Mouse (Mus musculus): ENCODE results near the gene Tex14.
"Not testable (repeated sequence)": the region's sequence is repeated elsewhere in the genome, so short reads cannot be mapped to it uniquely, and the experiment has no call there.

Tex14 gene

DNA sequence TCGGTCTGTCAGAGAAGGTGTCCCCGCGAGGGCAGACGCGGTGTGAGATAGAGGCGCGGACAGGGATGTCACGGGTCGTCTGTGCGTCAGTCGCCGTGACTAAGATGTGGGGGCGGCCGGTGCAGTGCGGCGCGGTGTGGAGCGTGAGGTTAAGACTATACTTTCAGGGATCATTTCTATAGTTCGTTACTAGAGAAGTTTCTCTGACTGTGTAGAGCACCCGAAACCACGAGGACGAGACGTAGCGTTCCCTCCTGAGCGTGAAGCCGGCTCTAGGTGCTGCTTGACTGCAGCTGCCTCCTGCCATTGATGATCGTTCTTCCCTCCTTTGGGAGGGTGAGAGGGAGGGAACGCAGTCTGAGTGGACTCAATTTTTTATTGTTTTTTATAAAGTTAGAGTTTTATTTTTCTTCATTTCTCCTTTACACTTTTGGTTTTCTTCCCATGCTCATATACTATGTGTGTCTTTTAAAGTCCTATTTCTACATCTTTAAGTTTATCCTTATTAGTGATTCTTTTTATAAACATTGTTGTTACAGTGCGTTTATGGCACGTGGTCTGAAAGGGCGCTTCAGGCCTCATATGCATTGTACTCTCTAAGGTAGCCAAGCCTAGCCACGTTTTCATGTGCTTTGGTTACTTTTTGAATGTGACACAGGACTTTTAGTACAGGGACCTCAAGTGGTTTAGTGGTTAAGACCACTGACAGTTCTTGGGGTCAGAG is 43.8 kb downstream of the Tex14 start:
- peak in 1 of 2 experiments; percentile 62 for DNase-seq (ENCODE audit: low spot score in 2 of 2)

DNA sequence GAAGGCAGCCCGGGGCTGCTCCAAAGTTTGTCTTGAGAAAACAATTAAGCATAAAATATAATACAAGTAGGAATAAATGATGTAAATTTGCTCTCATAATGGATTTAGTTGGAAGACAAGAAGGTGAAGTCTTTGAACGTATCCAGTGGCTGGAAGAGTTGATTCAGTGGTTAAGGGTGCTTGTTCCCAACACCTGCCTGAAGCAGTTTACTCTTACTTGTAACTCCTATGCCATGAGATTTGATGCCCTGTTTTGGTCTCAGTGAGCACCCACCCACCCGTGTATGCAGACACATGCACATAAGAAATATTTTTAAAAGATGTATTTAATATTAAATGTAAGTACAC is 44.3 kb downstream of the Tex14 start:
- no peak for DNase-seq (ENCODE audit: low spot score in 2 of 2)

DNA sequence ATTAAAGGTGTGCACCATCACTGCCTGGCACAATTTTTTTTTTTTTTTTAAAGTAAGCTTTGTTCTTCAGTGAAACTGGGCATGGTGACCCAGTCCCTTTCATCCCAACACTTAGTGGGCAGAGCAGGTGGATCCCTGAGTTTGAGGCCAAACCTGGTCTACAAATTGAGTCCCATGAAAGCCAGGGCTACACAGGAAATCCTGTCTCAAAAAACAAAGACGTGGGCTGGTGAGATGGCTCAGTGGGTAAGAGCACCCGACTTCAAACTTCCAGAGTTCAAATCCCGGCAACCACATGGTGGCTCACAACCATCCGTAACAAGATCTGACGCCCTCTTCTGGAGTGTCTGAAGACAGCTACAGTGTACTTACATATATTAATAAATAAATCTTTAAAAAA is 45.0 kb downstream of the Tex14 start:
- DNase-seq (ENCODE audit: low spot score in 2 of 2): not testable (repeated sequence)

DNA sequence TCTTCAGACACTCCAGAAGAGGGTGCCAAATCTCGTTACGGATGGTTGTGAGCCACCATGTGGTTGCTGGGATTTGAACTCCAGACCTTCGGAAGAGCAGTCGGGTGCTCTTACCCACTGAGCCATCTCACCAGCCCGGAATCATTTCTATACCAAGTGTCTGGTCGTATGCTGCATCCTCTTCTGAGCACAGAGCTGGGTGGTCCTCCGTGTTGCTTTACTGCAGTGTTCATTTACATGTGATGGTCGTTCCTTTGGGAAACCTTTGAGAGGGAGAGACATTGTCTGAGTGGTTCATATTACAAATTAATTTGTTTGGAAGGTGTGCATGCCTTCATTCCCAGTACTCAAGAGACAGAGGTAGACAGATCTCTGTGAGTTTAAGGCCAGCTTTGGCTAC is 47.9 kb downstream of the Tex14 start:
- not testable (repeated sequence) for DNase-seq (ENCODE audit: low spot score in 2 of 2)

DNA sequence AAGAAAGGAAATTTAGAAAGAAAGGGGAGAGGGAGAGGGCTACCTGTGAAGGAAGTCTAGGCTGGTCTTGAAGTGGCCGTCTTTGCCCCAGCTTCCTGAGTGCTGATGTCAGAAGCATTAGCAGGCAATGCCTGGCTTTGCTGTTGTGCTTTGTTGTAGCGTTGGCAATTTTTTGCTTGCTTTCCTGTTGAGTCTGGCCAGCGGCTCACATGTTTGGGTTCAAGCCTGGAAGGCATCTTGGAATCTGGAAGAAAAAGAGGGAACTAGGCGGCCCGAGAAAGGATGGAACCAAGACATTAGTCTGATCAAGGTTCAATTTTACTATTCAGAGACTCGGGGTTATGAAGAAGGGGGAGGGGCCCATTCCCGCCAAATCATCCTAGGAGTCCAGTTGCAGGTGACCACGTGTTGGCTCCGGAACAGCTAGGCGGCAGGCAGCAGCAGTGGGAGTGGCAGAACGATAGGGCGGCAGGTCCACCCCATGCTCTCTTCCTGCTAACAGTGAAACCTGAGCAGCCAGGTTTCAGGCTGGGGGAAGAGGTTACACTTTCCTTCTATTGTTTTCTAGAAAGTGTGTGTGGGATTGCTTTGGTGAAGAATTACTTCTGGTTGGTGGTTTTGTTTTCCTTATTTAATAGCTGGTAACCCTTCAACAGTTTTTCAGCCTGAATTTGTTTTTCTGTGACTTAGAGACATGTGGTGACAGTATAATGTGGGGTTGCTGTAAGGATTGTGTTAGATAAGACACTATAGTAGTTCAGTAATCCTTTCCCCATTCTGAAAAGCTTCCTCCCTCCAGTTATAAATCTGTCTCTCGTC is 48.6 kb downstream of the Tex14 start:
- DNase-seq (ENCODE audit: low spot score in 2 of 2): no peak

DNA sequence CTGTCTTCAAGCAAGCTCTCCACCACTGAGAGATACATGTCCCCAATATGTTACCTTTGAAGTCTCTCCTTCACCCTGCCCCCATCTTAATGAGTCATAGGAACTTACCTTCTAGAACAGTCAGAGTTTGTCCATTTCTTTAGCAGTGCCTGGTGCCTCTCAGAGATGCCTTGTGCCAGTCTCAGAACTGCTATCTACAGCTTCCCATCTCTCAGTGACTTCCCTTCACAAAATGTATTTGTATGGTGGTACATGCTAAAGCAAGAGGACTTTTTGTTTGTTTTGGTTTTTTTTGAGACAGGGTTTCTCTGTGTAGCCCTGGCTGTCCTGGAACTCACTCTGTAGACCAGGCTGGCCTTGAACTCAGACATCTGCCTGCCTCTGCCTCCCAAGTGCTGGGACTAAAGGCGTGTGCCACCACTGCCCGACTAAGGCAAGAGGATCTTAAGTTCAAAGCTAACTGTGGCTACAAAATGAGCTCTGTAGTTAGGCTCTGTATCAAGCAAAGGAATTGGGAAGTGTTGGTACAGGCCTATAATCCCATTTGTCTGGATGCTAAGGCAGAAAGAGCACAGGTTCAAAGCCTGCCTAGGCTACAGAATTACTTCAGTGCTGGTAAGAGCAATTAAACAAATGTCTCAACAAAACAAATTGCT is 49.3 kb downstream of the Tex14 start:
- DNase-seq (ENCODE audit: low spot score in 2 of 2): no peak

DNA sequence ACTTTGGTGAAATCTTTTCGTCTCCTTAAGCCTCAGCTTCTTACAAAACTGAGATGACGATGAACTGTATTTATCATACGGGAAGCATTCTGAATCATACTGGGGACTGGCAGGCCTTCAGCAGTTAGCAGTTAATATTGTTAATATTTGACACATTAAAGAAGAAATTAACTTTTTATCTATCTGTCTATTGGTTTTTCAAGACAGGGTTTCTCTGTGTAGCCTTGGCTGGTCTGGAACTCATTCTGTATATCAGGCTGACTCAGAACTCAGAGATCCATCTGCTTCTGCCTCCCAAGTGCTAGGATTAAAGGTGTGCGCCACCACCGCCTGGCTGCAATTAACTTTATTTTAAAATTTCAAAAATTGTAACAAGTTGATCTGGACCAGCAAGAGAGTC is 50.7 kb downstream of the Tex14 start:
- no peak for DNase-seq (ENCODE audit: low spot score in 2 of 2)

DNA sequence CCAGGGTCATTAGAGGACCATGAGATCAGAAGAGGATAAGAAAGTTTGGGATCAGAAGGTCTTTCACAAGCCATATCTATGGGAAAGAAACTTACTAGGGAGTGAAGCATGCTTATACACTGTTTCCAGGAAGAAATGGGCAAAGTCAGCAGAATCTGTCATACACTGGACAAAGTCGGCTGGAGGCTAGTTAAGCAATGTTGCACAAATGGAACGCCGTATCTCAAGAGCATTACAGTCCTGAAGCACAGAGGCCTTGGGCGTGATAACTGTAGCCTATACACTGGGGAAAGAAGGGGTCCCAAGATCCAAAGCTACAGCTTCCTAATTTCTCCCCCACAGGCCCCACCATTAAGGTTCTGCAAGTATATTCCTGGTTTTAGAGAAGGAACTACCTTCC is 51.1 kb downstream of the Tex14 start:
- DNase-seq (ENCODE audit: low spot score in 2 of 2): no peak

DNA sequence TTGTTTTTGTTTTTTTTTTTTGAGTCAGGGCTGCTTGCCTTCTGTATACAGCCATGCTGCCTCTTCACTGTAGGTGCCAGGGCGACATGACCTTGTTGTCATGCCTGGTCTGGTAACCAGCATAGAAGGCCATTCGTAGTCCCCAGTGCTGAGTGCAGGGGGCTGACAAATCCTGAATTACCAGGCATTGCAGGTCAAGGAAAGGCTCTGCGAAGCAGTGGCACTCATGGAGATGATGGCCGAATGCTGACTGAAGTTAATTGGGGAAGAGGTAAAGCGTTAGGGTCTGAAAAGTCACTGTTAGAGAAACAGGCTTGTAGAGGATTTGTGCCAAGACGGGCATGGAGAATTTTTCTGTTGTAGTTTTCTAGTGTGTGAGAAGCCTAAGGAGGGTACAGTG is 55.7 kb downstream of the Tex14 start:
- no peak for DNase-seq (ENCODE audit: low spot score in 2 of 2)

DNA sequence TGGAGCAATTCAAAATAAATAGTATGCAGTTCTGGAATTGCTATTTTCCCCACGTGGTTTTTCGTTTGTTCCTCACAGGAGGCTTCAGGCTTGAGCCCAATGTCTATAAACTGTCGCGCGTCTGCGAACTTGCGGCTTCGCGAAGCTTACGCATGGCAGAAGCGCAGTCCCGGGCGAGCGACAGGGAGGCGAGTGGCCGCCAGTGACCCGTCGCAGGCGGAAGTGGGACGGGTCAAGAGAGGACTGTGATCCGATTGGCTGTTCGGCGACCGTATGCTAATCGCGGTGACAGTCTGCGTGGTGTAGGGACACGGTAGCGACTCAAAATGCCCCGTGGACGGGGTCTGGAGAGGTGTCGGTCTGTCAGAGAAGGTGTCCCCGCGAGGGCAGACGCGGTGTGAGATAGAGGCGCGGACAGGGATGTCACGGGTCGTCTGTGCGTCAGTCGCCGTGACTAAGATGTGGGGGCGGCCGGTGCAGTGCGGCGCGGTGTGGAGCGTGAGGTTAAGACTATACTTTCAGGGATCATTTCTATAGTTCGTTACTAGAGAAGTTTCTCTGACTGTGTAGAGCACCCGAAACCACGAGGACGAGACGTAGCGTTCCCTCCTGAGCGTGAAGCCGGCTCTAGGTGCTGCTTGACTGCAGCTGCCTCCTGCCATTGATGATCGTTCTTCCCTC is 57.1 kb downstream of the Tex14 start:
- DNase-seq (ENCODE audit: low spot score in 2 of 2): peak; percentile 80 to 89

DNA sequence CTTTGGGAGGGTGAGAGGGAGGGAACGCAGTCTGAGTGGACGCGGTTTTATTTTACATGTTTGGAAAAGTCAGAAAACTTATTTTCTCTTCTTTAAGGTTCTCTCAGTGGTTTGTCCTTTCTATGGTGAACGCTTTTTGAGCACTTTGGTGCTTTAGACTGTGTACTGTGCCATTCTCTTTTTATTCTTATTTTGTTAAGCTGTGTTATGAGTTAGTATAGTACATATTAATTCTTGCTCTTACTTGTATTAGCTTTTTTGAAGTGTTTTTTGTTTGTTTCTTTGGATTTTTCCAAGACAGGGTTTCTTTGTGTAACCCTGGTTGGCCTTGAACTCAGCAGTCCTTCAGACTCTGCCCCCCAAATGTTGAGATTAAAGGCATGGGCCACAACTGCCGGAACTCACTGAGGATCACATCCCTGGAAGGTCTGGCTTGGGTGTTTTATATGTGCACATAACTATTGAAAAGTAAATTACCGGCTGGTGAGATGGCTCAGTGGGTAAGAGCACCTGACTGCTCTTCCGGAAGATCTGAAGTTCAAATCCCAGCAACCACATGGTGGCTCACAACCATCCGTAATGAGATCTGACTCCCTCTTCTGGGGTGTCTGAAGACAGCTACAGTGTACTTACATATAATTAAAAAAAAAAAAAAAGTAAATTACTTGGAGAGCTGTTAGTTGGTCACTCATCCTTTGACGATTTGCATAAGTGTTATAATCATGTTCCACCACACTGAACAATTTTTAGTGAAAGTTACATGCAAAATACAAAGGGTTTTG is 57.8 kb downstream of the Tex14 start:
- DNase-seq (ENCODE audit: low spot score in 2 of 2): peak in 1 of 2 experiments; percentile 64

DNA sequence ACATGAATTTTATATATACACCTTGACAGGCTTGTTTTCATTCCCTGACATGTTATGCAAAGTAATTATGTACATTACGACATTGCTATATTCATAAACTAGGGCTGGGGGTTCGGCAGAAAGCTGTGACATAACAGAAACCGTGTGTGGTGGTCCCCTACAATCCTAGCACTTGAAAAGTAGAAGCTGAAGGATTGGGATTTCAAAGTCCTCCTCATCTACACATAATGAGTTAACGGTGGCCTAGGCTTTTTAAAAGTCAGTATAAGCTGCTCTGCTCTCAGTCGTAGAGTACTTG is 58.3 kb downstream of the Tex14 start:
- DNase-seq (ENCODE audit: low spot score in 2 of 2): no peak

DNA sequence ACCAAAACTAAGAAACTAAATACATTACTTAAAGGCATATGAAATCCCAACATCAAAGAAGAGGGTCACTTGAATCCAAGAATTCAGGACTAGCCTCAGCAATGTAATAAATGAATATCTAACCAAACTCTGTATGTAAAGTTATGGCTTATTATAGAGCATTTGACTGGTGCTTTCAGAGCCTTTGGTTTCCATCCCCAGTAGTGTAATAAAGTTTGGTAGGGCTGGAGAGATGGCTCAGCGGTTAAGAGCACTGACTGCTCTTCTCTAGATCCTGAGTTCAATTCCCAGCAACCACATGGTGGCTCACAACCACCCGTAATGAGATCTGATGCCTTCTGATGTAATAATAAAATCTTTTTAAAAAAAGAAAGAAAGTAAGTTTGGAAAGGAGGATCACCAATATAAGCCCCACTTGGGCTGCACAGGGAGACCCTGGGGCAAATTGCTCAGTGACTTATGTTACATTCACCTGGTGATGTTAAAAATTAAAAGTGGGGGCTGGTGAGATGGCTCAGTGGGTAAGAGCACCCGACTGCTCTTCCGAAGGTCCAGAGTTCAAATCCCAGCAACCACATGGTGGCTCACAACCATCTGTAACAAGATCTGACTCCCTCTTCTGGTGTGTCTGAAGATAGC is 59.0 kb downstream of the Tex14 start:
- DNase-seq (ENCODE audit: low spot score in 2 of 2): not testable (repeated sequence)

DNA sequence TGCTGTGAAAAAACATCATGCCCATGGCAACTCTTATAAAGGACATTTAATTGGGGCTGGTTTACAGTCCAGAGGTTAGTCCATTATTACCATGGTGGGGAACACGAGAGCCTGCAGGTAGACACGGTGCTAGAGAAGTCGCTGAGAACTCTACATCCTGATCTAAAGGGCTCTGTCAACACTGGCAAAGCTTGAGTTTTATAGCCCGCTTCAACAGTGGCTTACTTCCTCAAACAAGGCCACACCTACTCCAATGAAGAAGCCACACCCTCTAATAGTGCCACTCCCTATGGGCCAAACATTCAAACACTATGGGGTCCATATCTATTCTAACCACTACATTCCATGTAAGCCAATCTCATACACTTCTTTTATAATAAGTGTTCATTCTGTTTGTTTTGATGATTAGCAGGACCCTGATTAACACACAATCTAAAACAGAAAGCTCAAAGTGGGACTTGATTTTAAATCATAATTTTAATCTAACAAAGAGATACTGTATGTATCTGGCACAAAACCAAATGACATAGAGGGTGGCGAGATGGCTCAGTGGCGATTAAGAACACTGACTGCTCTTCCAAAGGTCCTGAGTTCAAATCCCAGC is 61.2 kb downstream of the Tex14 start:
- no peak for DNase-seq (ENCODE audit: low spot score in 2 of 2)

DNA sequence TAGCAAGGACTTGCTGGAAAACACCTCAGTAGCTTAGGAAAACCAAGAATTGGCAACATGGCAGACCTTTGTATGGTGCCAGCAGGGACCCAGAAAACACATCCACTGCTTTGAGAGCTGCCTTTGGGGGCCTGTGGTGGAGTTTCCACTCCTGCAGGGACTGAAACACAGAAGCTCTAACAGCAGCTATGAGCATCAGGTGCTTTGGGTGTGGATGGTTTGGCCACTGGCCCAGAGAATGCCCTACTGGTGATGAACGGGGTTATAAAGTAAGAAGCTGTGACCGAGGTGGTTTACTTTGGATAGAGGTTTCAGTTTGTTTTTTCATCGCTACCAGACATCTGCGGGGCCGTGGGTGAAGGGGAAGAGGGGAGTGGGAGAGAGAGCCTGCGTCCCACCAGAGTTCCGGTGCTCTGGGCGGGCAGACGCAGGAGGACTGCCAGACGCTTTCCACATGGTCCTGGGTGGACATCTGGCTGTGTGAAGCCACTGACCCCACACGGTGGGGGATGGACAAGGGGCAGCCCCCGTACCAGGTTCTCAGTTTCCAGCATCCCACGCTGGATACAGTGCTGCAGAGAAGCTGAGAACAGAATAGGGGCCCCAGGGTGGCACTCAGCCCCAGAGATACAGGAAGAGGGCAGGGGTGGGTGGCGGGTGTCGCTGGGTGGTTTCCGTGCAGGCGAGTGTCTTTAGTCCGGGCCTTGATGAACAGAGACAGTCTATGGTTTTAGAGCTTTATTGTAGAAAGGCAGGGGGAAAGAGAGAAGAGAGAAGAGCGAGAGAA is 62.8 kb downstream of the Tex14 start:
- DNase-seq (ENCODE audit: low spot score in 2 of 2): peak; percentile 39 to 73

DNA sequence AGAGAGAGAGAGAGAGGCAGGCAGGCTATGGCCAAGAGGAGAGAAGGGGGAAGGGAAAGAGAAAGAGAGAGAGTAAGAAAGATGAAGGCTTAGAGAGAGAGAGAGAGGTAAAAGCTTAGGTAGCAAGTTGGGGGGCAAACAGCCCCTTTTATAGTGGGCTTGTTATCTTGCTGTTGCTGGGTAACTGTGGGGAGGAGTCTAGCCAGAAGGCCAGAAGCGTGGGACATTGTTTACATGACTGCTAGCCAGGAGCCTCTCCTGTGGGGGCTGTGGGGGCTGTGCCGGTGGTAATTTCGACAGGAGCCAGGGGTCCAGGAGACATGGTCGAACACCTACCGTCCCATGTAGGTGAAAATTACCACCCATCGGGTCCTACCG is 63.4 kb downstream of the Tex14 start:
- no peak for DNase-seq (ENCODE audit: low spot score in 2 of 2)

DNA sequence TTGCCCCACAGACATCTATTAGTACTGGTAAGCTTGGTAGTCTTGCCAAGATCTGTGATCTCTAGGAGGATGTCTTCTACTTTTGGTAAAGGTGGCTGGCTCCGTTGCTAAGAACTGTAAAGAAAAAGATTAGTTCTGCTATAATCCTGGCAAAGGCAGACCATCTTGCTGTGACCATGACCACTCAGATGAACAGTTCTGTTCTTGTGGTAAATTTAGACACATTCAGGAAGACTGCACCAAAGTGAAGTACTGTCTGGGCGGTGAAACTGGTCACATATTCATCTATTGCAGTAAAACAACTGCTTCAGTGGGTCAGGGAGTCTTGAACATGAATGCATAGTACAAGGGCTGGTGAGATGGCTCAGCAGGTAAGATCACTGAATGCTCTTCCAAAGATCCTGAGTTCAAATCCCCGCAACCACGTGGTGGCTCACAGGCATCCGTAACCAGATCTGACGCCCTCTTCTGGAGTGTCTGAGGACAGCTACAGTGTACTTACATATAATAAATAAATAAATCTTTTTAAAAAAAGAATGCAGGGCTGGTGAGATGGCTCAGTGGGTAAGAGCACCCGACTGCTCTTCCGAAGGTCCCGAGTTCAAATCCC is 63.9 kb downstream of the Tex14 start:
- no peak for DNase-seq (ENCODE audit: low spot score in 2 of 2)

DNA sequence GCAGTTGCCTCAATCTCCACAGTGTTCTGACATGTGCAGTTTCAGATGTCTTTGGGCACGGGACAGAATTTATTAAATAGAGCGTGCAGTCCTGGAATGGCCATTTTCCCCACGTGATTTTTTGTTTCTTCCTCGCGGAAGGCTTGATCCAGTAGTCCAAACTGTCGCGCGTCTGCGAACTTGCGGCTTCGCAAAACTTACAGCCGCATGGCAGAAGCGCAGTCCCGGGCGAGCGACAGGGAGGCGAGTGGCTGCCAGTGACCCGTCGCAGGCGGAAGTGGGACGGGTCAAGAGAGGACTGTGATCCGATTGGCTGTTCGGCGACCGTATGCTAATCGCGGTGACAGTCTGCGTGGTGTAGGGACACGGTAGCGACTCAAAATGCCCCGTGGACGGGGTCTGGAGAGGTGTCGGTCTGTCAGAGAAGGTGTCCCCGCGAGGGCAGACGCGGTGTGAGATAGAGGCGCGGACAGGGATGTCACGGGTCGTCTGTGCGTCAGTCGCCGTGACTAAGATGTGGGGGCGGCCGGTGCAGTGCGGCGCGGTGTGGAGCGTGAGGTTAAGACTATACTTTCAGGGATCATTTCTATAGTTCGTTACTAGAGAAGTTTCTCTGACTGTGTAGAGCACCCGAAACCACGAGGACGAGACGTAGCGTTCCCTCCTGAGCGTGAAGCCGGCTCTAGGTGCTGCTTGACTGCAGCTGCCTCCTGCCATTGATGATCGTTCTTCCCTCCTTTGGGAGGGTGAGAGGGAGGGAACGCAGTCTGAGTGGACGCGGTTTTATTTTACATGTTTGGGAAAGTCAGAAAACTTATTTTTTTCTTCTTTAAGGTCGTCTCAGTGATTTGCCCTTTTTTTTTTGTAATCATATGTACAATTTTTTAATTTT is 66.2 kb downstream of the Tex14 start:
- peak; percentile 67 to 81 for DNase-seq (ENCODE audit: low spot score in 2 of 2)

DNA sequence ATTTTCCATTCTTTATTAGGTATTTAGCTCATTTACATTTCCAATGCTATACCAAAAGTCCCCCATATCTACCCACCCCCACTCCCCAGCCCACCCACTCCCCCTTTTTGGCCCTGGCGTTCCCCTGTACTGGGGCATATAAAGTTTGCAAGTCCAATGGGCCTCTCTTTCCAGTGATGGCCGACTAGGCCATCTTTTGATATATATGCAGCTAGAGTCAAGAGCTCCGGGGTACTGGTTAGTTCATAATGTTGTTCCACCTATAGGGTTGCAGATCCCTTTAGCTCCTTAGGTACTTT is 66.8 kb downstream of the Tex14 start:
- not testable (repeated sequence) for DNase-seq (ENCODE audit: low spot score in 2 of 2)

All from spleen, postnatal 4 days (tissue).